Mouse (Mus musculus): ENCODE results near the gene Nexn. TPM values are rescaled to one million over a fixed set of nuclear protein-coding genes. Genes with fewer than 3 reads are reported as not detected.

The Nexn gene
- polyA plus RNA-seq, 1 experiment from 2014 or later, result 5.9 TPM

DNA sequence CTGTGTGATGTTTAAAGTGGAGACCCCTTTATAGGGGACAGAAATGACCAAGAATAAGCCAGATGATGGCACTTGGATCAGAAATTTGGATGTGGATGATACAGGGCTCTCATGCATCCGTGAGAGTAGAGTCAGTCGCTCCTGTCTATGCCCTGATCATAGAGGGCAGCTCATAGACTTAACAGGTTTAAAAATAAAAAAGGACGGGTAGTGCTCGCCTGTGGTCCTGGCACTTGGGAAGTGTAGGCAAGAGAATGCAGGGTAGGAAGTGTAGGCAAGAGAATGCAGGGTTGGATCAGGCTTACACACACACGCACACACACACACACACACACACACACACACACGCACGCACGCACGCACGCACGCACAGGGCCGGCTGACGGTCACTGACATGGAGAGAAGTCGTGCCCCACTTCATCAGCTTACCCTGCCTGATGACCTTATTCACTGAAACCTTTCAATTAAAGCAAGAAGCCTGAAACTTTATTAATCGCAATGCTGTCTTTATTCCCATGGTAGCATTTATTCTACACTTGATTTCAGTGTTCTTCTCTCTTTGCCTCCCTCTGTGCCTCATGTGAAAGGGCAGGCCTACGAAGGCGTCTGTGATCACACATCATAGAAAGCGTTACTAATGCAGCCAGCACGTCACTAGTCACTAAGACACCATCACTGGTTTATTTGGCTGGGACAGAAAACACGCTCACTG, 7.0 kb upstream of the Nexn start:
- H3K36me3 ChIP-seq (ENCODE audit: control insufficient read depth, insufficient read depth, low read length), result no peaks in the 10 kb centered on the region
- H3K4me1 ChIP-seq (ENCODE audit: control insufficient read depth, insufficient read depth, low read length), result no peaks in the 10 kb centered on the region
- no peak for DNase-seq (ENCODE audit: low spot score)
- no peak overlapping the region for H3K4me2 ChIP-seq (ENCODE audit: low read depth)
- H3K27me3 ChIP-seq (ENCODE audit: control insufficient read depth, insufficient read depth, low read length), result no peaks in the 10 kb centered on the region
- ATAC-seq (ENCODE audit: insufficient read depth, low FRiP score, low TSS enrichment), result no peak
- no peak overlapping the region for H3K4me3 ChIP-seq (ENCODE audit: low read depth, low read length)
- H3K27ac ChIP-seq (ENCODE audit: low read depth, low read length), result no peak overlapping the region
- H3K9ac ChIP-seq (ENCODE audit: low read length), result no peak overlapping the region
- 82% methylated on average over 16 of the region's 20 CpGs for WGBS
- H3K9me3 ChIP-seq (ENCODE audit: control insufficient read depth, low read length), result no peaks in the 10 kb centered on the region

DNA sequence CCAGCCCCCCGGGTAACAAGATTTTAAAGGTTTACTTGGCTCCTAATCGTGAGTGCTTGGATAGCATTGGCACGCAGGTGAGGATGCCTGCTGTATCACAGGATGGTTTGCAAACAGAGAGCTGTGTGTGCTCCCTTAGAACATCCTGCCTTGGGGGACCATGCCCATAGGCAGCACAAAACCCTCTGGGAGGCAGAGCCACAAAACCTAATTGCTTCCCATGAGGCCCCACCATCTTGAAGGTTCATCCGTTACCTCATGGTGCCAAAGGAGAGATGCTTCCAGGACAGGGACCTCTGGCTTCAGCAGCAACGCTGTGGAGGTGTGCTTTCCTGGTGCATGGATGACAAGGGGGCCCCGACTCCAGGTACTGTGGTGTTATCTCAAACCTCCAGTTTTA, 5.7 kb upstream of the Nexn start:
- DNase-seq (ENCODE audit: low spot score) (no peak), ATAC-seq (ENCODE audit: insufficient read depth, low FRiP score, low TSS enrichment) (no peak)
- Histone ChIP-seq H3K9ac (ENCODE audit: low read length) (no peak overlapping the region), H3K36me3 (ENCODE audit: control insufficient read depth, insufficient read depth, low read length) (no peaks in the 10 kb centered on the region), H3K27me3 (ENCODE audit: control insufficient read depth, insufficient read depth, low read length) (no peaks in the 10 kb centered on the region), H3K4me3 (ENCODE audit: low read depth, low read length) (no peak overlapping the region), H3K4me2 (ENCODE audit: low read depth) (no peak overlapping the region), H3K9me3 (ENCODE audit: control insufficient read depth, low read length) (no peaks in the 10 kb centered on the region), H3K27ac (ENCODE audit: low read depth, low read length) (no peak overlapping the region), H3K4me1 (ENCODE audit: control insufficient read depth, insufficient read depth, low read length) (no peaks in the 10 kb centered on the region)
- WGBS, result 81% methylated on average over 6 of the region's 6 CpGs

GRCm38 (mm10) chr3:152271071-152271710, 5.0 kb upstream of the Nexn start:
- no peak overlapping the region for H3K9ac ChIP-seq (ENCODE audit: low read length)
- H3K4me2 ChIP-seq (ENCODE audit: low read depth), result no peak overlapping the region
- H3K27me3 ChIP-seq (ENCODE audit: control insufficient read depth, insufficient read depth, low read length), result peaks cover 5% of the 10 kb centered on the region; the same call in 1 of the 2 replicates
- H3K4me3 ChIP-seq (ENCODE audit: low read depth, low read length), result no peak overlapping the region
- ATAC-seq (ENCODE audit: insufficient read depth, low FRiP score, low TSS enrichment) (no peak), DNase-seq (ENCODE audit: low spot score) (no peak)
- H3K9me3 ChIP-seq (ENCODE audit: control insufficient read depth, low read length), result no peaks in the 10 kb centered on the region
- WGBS, result 93% methylated on average over 10 of the region's 10 CpGs
- H3K27ac ChIP-seq (ENCODE audit: low read depth, low read length), result no peak overlapping the region
- H3K36me3 ChIP-seq (ENCODE audit: control insufficient read depth, insufficient read depth, low read length), result no peaks in the 10 kb centered on the region
- H3K4me1 ChIP-seq (ENCODE audit: control insufficient read depth, insufficient read depth, low read length), result no peaks in the 10 kb centered on the region; the same call in 1 of the 2 replicates

DNA sequence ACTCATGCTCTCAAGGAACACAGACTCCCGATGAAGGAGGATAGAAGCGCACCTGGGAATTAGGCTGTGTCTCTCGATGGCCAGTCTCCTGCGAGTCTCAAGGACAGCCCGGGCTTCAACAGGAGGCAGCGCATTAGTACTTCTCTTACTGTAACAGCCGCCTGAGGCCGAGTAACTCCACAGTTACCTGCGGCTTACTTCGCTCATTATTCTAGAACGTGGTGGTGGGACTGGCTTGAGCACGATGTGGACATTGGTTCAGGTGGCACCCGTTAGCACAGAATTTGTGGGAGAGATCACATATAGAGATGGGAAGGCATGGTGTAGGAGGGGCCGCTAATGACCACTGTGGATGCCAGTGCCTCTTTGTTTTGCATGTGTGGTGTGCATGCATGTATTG, 1.9 kb upstream of the Nexn start:
- Histone ChIP-seq H3K36me3 (ENCODE audit: control insufficient read depth, insufficient read depth, low read length) (no peaks in the 10 kb centered on the region), H3K9ac (ENCODE audit: low read length) (no peak overlapping the region), H3K9me3 (ENCODE audit: control insufficient read depth, low read length) (no peaks in the 10 kb centered on the region), H3K27me3 (ENCODE audit: control insufficient read depth, insufficient read depth, low read length) (peaks cover 8% of the 10 kb centered on the region; the same call in 1 of the 2 replicates), H3K4me3 (ENCODE audit: low read depth, low read length) (no peak overlapping the region), H3K4me2 (ENCODE audit: low read depth) (no peak overlapping the region), H3K4me1 (ENCODE audit: control insufficient read depth, insufficient read depth, low read length) (peaks cover 9% of the 10 kb centered on the region), H3K27ac (ENCODE audit: low read depth, low read length) (no peak overlapping the region)
- no peak for DNase-seq (ENCODE audit: low spot score)
- ATAC-seq (ENCODE audit: insufficient read depth, low FRiP score, low TSS enrichment), result no peak
- WGBS, result 88% methylated on average over 14 of the region's 14 CpGs

GRCm38 (mm10) chr3:152265351-152266035, 657 bp downstream of the Nexn start:
- Histone ChIP-seq H3K4me3 (ENCODE audit: low read depth, low read length) (peak overlapping the region; percentile 54), H3K9ac (ENCODE audit: low read length) (peak overlapping the region; percentile 69), H3K27me3 (ENCODE audit: control insufficient read depth, insufficient read depth, low read length) (peaks cover 8% of the 10 kb centered on the region; the same call in 1 of the 2 replicates), H3K27ac (ENCODE audit: low read depth, low read length) (peak overlapping the region; percentile 39; the same call in 1 of the 2 replicates), H3K4me1 (ENCODE audit: control insufficient read depth, insufficient read depth, low read length) (peaks cover 9% of the 10 kb centered on the region), H3K36me3 (ENCODE audit: control insufficient read depth, insufficient read depth, low read length) (no peaks in the 10 kb centered on the region), H3K9me3 (ENCODE audit: control insufficient read depth, low read length) (no peaks in the 10 kb centered on the region), H3K4me2 (ENCODE audit: low read depth) (peak overlapping the region; percentile 94)
- ATAC-seq (ENCODE audit: insufficient read depth, low FRiP score, low TSS enrichment) (peak; percentile 74), DNase-seq (ENCODE audit: low spot score) (peak; percentile 81)
- WGBS, result under 1% methylated on average over 53 of the region's 63 CpGs

GRCm38 (mm10) chr3:152264830-152265229, 1.3 kb downstream of the Nexn start:
- 17% methylated on average over 12 of the region's 12 CpGs for WGBS
- H3K4me2 ChIP-seq (ENCODE audit: low read depth), result peak overlapping the region; percentile 94
- ATAC-seq (ENCODE audit: insufficient read depth, low FRiP score, low TSS enrichment), result 0 out of 2 replicates have a peak, but pooled peaks have one; percentile 1

GRCm38 (mm10) chr3:152264374-152264773, 1.8 kb downstream of the Nexn start:
- H3K4me3 ChIP-seq (ENCODE audit: low read depth, low read length), result no peak overlapping the region
- WGBS, result 26% methylated on average over 10 of the region's 10 CpGs
- peaks cover 9% of the 10 kb centered on the region for H3K4me1 ChIP-seq (ENCODE audit: control insufficient read depth, insufficient read depth, low read length)
- no peak overlapping the region for H3K9ac ChIP-seq (ENCODE audit: low read length)
- H3K36me3 ChIP-seq (ENCODE audit: control insufficient read depth, insufficient read depth, low read length), result no peaks in the 10 kb centered on the region
- no peaks in the 10 kb centered on the region for H3K9me3 ChIP-seq (ENCODE audit: control insufficient read depth, low read length)
- no peak overlapping the region for H3K27ac ChIP-seq (ENCODE audit: low read depth, low read length)
- no peak for DNase-seq (ENCODE audit: low spot score)
- H3K4me2 ChIP-seq (ENCODE audit: low read depth), result no peak overlapping the region
- no peak for ATAC-seq (ENCODE audit: insufficient read depth, low FRiP score, low TSS enrichment)
- peaks cover 8% of the 10 kb centered on the region; the same call in 1 of the 2 replicates for H3K27me3 ChIP-seq (ENCODE audit: control insufficient read depth, insufficient read depth, low read length)

More at GRCm38 (mm10) chr3:152264830-152265229, 1.3 kb downstream of the Nexn start:
- no peaks in the 10 kb centered on the region for H3K36me3 ChIP-seq (ENCODE audit: control insufficient read depth, insufficient read depth, low read length)
- H3K27me3 ChIP-seq (ENCODE audit: control insufficient read depth, insufficient read depth, low read length), result peaks cover 8% of the 10 kb centered on the region; the same call in 1 of the 2 replicates
- DNase-seq (ENCODE audit: low spot score), result no peak
- H3K9ac ChIP-seq (ENCODE audit: low read length), result no peak overlapping the region; the same call in 1 of the 2 replicates
- H3K9me3 ChIP-seq (ENCODE audit: control insufficient read depth, low read length), result no peaks in the 10 kb centered on the region
- H3K4me3 ChIP-seq (ENCODE audit: low read depth, low read length), result peak overlapping the region; percentile 54
- H3K27ac ChIP-seq (ENCODE audit: low read depth, low read length), result no peak overlapping the region
- H3K4me1 ChIP-seq (ENCODE audit: control insufficient read depth, insufficient read depth, low read length), result peaks cover 9% of the 10 kb centered on the region

GRCm38 (mm10) chr3:152261948-152262347, 4.2 kb downstream of the Nexn start:
- no peak overlapping the region for H3K4me3 ChIP-seq (ENCODE audit: low read depth, low read length)
- WGBS, result 36% methylated on average over 8 of the region's 8 CpGs
- H3K4me1 ChIP-seq (ENCODE audit: control insufficient read depth, insufficient read depth, low read length), result peaks cover 9% of the 10 kb centered on the region
- no peaks in the 10 kb centered on the region for H3K9me3 ChIP-seq (ENCODE audit: control insufficient read depth, low read length)
- H3K36me3 ChIP-seq (ENCODE audit: control insufficient read depth, insufficient read depth, low read length), result no peaks in the 10 kb centered on the region
- H3K9ac ChIP-seq (ENCODE audit: low read length), result no peak overlapping the region
- peaks cover 8% of the 10 kb centered on the region; the same call in 1 of the 2 replicates for H3K27me3 ChIP-seq (ENCODE audit: control insufficient read depth, insufficient read depth, low read length)
- no peak overlapping the region for H3K27ac ChIP-seq (ENCODE audit: low read depth, low read length)
- H3K4me2 ChIP-seq (ENCODE audit: low read depth), result no peak overlapping the region
- DNase-seq (ENCODE audit: low spot score) (no peak), ATAC-seq (ENCODE audit: insufficient read depth, low FRiP score, low TSS enrichment) (no peak)
